Mouse (Mus musculus): ENCODE measurements around the gene Cotl1.

DNA sequence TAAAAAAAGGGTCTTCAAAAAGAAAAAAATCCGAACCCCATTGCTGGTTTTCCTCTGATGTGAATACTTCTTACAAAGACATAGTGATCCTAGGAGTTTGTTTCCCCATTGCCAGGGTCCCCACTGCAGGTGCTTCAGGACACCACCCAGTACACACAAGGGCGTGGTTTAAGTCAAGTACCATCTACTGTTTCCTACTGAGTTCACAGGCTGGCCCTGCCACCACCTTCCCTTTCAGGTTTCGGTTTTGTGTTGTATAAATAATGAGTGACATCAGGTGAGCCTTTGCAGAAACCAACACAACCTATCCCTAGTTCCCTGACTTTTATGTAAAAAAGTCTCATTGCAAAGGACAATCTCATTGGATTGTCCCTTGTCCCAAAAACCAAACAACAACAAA is 44.7 kb downstream of the Cotl1 start:
- TF ChIP-seq CTCF (IDR thresholded peaks at IDR 0.05) (no peak), EP300 (IDR thresholded peaks at IDR 0.05) (no peak)
